Mouse (Mus musculus): Measurements from ENCODE around the gene Gm45337.
A peak's percentile ranks its signal among the peaks of the same experiment; 100 is the strongest.
"Not testable (repeated sequence)": the region's sequence is repeated elsewhere in the genome, so short reads cannot be mapped to it uniquely, and the experiment has no call there.

Gm45337 gene

DNA sequence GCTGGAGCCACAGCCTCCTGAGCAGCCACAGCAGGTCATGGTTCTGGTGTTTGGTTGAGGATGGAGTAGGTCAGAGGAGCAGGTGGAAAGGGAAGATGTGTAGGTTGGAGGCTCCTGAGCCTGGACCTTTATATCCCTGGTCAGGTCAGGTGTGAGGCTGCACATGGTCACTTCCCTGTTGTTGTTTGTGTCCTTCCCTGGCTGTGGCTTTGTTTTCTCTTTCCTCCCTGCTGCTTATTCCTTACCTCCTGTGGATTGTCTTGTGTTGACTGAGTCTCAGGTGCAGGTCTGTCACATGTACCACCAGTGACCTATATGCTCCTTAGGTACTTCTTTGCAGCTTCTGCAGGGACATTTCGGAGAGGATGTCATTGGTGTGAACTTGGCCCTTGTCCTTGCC lies at the start of gene Gm45337:
Gene Gm45337 (minus strand): TSS at position 101 of the 400 bp plus-strand sequence.
- DNase-seq (ENCODE audit: extremely low spot score), result no peak

DNA sequence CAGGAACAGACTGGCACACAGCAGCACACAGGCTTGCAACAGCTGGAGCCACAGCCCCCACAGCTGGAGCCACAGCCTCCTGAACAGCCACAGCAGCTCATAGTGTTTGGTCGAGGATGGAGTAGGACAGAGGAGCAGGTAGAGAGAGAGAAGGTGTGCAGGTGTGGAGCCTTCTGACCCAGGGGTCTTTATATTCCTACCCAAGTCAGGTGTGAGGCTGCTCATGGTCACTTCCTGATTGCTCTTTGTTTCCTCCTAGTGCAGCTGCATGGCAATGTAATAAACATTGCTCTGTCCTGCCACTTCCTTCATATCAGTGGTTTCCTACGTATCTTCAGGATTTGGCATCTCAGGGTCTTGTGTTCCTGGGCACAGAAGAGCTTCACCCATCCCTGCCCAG lies 45.9 kb upstream of the Gm45337 start, which contains the start of gene Gm10153:
Gene Gm10153 (minus strand): TSS at position 101 of the 400 bp plus-strand sequence.
- DNase-seq (ENCODE audit: extremely low spot score), result no peak

DNA sequence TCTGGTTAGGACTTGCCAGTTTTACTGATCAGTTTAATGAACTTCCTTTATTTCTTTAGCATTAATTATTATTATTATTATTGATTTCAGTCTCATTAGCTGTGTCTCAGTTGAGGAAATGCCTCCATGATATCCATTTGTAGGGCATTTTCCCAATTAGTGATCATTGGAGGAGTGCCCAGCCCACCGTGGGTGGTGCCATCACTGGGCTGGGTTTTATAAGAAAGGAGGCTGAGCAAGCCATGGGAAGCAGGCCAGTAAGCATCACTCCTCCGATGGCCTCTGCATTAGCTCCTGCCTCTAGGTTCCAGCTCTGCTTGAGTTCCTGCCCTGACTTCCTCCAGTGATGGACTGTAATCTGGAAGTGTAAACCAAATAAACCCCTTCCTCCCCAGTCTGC lies 43.7 kb upstream of the Gm45337 start:
- DNase-seq (ENCODE audit: extremely low spot score), result no peak

DNA sequence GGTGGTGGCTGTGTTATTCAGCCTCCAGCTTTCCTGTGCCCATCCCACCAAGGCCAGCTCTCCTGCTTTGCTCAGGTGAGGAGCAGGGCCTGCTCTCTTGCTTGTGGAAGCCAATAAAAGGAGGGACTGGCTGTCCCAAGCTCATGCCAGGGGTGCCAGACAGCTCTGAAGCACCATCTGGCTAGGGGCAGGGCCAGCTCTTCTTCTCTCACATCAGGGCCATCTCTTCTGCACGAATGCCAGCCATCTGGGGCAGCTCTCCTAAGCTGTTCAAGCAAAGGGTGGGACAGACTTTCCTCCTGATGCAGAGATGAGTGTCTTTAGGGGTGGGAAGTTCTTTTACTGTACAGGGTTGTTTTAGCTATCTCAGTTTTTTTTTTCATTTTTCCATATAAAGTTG lies 36.6 kb upstream of the Gm45337 start:
- no peak for DNase-seq (ENCODE audit: extremely low spot score)

DNA sequence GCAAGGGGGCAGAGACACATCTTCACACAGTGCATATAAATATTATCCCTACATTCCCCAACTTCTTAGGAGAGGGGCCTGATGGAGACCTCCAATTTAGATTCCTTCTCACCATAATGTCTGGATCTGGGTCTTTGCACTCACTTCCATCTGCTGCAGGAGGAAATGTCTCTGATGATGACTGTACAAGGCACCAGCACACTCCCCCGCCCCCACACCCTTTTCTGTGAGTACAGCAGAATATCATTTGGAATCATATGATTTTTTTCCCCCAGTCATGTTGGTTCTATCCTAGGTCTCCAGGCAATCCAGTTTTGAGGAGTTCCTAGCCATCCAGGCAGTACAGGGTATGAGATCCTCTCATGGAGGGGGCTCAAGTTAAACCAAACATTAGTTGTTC lies 34.3 kb upstream of the Gm45337 start:
- DNase-seq (ENCODE audit: extremely low spot score), result no peak

DNA sequence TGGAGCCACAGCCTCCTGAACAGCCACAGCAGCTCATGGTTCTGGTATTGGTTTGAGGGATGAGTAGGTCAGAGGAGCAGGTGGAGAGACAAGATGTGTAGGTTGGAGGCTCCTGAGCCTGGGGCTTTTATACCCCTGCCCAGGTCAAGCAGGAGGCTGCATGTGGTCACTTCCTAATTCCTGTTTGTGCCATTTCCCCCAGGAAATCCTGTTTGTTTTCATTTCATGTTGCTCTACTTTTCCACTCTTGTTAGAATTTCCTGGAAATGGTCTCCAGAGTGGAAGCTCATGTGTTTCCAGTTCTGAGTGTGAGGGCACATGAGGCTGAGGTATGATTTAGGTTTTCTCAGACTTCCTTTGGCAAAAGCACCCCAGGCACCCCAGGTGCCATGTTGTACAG lies 31.5 kb upstream of the Gm45337 start, which contains the start of gene Krtap5-2:
Gene Krtap5-2 (minus strand): TSS at position 101 of the 400 bp plus-strand sequence.
- not testable (repeated sequence) for DNase-seq (ENCODE audit: extremely low spot score)

DNA sequence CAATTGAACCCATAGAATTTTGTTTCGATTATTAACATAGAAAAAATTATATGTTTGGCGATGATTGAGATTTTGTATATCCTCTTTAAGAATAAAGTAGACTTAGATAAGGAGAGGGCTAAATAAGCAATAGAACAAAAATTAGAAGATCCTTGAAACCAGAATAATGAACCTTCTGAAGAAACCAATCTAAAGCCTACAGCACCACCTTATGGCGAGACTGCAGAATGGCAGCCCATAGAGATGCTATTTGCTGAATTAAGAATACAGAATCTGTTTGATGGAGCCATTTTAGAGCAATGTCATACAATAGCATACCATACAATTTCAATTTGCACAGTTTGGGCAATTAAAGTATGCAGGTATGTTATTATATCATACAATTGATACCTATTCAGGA lies 25.4 kb upstream of the Gm45337 start:
- DNase-seq (ENCODE audit: extremely low spot score), result peak; percentile 6

DNA sequence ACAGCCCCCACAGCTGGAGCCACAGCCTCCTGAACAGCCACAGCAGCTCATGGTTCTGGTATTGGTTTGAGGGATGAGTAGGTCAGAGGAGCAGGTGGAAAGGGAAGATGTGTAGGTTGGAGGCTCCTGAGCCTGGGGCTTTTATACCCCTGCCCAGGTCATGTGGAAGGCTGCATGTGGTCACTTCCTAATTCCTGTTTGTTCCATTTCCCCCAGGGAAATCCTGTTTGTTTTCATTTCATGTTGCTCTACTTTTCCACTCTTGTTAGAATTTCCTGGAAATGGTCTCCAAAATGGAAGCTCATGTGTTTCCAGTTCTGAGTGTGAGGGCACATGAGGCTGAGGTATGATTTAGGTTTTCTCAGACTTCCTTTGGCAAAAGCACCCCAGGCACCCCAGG lies 21.2 kb upstream of the Gm45337 start, which contains the start of gene Gm4553:
Gene Gm4553 (minus strand): TSS at position 101 of the 400 bp plus-strand sequence.
- not testable (repeated sequence) for DNase-seq (ENCODE audit: extremely low spot score)

DNA sequence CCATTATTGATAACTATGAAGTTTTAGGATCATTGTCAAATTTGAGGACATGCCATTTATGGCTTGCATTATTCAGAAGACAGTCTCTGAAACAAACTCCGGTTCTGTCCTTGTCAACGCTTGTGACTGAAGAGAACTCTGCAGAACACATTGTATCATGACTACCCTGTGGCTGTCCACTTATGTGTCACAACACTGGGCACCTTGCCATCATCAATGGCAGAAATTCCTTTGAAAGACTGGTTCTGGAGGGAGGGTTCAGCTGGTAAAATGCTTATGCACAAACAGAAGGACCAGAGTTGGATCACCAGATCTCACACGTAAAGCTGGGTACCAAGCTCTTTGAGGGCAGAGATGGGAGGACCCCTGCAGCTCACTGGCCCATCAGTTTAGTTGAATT lies 15.0 kb upstream of the Gm45337 start:
- no peak for DNase-seq (ENCODE audit: extremely low spot score)

DNA sequence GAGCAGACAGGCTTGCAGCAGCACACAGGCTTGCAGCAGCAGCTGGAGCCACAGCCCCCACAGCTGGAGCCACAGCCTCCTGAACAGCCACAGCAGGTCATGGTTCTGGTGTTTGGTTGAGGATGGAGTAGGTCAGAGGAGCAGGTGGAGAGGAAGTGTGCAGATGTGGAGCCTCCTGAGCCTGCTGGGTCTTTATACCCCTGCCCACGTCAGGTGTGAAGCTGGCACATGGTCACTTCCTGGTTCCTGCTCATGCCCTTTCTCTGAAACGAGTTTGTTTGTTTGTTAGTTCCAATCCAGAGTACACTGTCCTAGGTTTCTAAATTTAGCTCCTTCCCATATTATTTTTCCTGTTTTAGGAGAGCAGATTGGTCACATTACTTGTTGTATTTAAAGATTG lies 12.6 kb upstream of the Gm45337 start, which contains the start of gene Gm29735:
Gene Gm29735 (minus strand): TSS at position 101 of the 400 bp plus-strand sequence.
- DNase-seq (ENCODE audit: extremely low spot score), result not testable (repeated sequence)

DNA sequence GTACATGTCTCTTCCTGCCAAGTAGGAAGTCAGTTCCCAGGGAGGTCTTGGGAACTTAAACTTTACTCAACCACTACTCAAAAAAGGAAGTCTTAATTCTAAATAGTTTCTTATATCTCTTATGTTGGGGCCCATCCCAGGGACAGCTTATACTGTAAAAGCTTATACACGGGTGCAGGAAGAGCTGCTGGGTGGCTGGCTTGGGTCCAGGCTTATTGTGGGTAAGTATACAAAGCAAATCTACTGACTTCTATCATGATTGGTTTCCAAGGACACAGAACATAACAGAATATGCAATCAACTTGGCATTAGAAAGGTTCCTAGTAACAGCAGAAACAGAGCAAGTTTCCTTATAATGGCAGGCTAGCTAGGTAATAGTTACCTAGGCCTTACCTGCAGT lies 10.9 kb upstream of the Gm45337 start:
- no peak for DNase-seq (ENCODE audit: extremely low spot score)

DNA sequence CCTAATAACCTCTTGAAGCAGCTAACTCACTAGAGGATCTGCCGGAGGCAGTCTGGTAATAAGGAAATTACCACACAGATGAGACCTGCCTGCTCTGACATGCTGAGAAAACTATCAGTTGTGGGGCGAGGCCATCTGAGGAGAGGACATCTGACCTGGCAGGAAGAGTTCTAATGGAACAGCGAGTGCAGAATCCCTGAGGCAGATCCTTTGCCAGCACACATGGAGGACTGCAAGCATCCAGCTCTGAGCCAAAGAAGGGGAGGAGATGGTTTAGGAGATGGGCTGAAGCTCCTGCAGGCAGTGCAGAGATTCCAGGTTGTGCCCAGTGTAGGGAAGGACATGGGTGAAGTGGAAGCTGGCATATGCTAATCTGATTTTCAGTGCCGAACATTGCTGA lies 7.8 kb upstream of the Gm45337 start:
- DNase-seq (ENCODE audit: extremely low spot score), result no peak

DNA sequence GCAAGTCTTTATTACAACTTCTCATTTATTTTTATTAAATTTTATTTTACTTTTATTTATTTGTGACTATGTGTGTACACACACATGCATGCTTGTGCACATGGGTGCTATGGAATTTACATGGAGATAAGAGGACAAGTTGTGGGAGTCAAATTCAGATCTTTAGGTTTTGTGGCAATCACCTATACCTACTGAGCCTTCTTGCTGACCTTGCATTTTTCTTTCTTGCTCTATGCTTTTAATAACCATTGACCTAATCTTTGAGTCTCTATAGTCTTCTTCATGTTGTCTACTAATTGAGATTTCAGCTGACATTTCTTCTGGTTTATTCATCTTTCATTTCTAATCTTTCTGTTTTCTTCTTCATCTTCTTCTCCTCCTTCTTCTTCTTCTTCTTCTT lies 4.2 kb upstream of the Gm45337 start:
- DNase-seq (ENCODE audit: extremely low spot score), result no peak

DNA sequence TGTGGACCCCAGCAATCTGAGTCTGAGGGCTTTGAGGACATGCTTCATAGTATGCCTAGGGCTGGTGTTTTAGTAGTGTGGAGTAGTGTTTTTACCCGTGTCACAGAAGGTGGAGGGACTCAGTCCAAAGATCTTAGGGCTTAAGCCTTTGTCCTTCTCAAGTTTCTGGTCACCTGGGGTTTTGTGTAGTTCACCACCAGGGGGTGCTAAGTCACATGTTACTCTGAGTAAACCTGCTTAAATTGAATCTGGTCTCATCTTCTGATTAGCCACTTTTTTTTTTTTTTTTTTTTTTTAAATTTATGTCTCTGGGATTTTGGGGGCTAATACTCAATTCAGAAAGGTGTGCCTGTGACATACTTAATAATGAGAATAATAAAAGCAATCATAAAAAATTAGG lies 1.6 kb upstream of the Gm45337 start:
- DNase-seq (ENCODE audit: extremely low spot score), result peak; percentile 47

DNA sequence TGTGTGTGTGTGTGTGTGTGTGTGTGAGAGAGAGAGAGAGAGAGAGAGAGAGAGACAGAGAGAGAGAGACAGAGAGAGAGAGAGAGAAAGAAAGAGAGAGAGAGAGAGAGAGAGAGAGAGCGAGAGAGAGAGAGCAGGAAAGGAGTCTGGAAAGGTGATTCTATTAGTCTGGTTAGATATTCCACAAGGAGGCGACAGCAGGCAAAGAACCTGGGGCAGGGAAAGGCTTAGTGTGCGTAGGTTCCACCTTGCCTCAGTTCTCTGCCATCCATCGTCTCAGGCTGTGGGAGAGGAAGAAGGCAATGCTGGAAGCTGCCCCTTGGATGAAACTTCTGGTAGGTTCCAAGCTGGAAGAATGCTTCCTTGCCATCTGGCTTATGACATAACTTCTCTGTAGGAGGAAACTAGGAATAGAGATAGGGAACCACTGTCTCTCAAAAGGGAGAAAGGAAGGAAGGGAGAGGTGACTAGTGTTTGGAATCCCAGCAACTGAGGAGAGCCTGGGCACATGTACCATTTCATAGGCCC lies 1.1 kb upstream of the Gm45337 start:
- DNase-seq (ENCODE audit: extremely low spot score), result no peak

DNA sequence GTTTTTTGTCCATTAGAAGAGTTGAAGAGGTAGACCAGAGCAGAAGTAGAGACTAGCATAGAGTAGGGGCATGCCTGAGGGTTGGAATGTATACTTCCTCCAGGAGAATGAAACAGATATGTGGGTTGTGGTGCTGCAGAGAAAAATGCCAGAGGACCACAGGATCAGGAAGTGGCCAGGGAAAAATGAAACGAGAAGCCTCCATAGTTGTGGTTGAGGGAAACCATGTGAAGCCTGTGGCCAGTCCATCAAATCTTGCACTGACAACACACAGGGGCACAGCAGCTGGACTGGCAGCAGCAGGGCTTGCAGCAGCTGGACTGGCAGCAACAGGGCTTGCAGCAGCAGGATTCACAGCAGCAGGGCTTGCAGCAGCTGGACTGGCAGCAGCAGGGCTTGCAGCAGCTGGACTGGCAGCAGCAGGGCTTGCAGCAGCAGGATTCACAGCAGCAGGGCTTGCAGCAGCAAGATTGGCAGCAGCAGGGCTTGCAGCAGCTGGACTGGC lies 849 bp downstream of the Gm45337 start:
- DNase-seq (ENCODE audit: extremely low spot score), result not testable (repeated sequence)

DNA sequence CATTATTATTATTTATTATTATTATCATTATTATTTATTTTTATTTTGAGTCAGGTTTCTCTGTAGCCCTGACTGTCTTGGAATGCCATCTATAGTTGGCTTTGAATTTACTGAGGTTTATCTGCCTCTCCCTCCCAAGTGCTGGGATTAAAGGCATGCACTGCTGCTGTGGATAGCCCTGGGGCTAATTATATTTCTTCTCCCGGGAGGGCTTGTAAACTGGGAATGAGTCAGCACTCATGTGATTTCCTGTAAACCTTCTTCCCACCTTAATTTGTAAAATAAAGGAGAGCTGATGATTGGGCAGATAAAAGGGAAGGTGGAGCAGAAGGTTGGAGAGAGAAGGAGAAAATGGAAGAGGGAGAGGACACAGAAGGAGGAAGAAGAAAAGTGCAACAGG lies 3.7 kb downstream of the Gm45337 start:
- DNase-seq (ENCODE audit: extremely low spot score), result no peak

DNA sequence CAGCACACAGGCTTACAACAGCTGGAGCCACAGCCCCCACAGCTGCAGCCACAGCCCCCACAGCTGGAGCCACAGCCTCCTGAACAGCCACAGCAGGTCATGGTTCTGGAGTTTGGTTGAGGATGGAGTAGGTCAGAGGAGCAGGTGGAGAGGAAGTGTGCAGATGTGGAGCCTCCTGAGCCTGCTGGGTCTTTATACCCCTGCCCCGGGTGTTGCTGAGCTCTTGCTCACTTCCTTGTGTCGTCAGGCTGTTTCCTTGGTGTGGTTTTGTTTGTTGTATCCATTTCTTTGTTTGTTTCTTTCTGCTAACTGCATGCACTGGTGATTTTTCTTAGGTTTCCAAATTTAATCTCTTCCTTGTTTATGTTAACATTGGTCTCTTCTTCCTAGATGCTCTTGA lies 8.5 kb downstream of the Gm45337 start, which contains the start of gene Gm39115:
Gene Gm39115 (minus strand): TSS at position 101 of the 400 bp plus-strand sequence.
- not testable (repeated sequence) for DNase-seq (ENCODE audit: extremely low spot score)

DNA sequence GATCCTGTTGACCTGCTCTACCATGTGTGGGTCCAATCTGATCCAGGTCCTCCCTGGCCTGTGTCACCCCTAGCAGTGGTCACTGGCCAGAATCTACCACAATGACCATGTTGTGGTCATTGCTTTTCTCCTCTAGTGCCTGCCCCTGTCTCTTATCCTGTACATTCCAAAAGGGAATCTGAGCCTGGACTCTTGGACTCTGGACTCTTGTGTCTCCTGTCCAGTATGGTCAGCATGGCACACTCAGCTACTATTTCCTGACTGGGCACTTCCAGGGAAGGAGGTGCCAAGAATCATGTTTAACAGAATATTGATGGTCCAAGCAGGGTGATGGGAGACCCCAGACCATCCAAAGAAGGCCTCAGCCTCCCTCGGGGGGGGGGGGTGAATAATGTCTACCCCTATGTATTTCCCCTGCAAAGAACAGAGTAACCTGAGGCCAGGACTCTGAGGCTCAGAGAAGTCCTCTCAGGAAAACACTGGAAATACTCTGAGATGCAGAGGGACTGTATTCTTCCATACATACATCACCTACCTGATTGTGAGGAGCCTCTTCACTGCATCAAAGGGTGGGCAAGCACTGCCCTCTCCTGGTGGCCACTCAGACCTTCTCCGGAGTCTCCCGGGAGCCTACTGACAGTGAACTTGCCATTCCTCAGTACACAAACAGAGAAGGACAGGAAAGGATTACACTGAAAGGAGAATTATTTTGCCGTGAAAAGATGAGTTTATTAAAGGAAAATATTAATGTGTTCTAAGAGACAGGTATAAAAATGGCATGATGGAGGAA lies 10.0 kb downstream of the Gm45337 start:
- DNase-seq (ENCODE audit: extremely low spot score), result peak; percentile 4

DNA sequence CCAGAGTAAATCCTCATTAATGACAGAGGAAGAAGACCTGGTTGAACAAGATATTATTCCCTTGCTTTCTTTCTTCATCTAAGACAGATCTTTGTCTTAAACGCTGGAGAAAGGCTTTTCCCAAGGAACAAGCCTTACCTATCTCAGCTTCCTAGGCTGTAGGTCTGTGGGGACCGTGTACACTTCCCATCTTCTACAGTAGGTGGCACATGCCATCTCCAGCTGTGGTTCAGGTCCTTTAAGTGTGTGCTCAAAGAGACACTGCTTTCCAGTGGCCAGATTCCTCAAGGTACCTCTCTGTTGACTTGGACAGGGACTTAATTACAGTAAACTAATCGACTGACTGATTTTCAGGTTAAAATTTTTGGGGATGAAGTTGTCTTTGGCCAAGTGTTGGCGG lies 15.6 kb downstream of the Gm45337 start:
- no peak for DNase-seq (ENCODE audit: extremely low spot score)

DNA sequence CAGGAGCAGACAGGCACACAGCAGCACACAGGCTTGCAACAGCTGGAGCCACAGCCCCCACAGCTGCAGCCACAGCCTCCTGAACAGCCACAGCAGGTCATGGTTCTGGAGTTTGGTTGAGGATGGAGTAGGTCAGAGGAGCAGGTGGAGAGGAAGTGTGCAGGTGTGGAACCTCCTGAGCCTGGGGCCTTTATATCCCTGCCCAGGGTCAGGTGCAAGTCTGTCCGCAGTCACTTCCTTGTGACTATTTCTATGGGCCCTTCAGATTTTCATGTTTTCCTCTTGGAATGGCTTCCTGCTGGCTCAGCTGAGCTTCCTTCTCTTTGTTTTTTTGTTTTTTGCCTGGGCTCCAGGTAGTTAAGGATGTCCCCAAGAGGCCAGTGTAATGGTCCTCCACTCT lies 23.8 kb downstream of the Gm45337 start, which contains the start of gene Gm45618:
Gene Gm45618 (minus strand): TSS at position 101 of the 400 bp plus-strand sequence.
- DNase-seq (ENCODE audit: extremely low spot score), result not testable (repeated sequence)

DNA sequence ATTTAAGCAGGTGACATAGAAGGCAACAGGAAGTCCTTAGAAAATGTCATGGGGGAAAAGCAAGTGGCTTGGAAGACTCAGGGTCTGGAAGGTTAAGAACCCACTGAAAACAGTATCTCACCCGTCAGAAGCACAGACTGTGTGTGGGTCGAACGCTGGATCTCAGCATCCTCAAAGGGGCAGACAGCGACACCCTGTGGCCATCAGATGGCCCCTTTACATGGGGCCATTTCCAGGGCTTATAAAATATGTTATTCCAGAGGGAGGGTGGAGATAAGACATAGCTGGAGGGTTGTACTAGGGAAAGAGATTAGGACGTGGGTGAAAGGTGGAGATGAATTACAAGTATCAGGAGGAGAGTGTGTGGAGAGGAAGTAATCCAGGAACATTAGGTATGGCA lies 24.8 kb downstream of the Gm45337 start:
- peak; percentile 9 for DNase-seq (ENCODE audit: extremely low spot score)

DNA sequence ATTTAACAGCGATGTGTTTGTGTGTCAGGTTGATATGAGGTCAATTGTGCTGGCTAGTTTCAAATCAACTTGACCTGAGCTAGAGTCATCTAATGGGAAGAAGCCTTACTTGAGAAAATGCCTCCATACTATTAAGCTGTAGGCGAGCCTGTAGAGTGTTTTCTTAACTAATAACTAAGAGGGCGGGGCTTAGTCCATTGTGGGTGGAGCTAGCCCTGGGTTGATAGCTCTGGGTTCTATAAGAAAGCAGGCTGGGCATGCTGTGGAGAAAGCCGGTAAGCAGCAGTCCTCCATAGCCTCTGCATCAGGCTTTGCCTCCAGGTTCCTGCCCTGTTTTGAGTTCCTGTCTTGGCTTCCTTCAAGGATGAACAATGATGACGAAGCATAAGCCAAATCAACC lies 39.7 kb downstream of the Gm45337 start:
- DNase-seq (ENCODE audit: extremely low spot score), result no peak
